Mouse (Mus musculus) cerebellum, adult 2 months (tissue): Measurements from ENCODE around the gene Slc38a8.

Experiments
- CTCF ChIP-seq: fragments of 200-500 bp; IDR thresholded peaks from 2 replicates; pipeline ENCODE4 v1.5.1; 2011; ENCODE audit warnings: low read depth, mild to moderate bottlenecking, control low read depth, low read length, moderate library complexity, borderline replicate concordance; ENCODE audit not compliant: insufficient read depth
- POLR2A ChIP-seq: fragments of 200-500 bp; IDR thresholded peaks from 2 replicates; pipeline ENCODE4 v1.6.1; 2011; ENCODE audit warnings: low read length, control low read depth, borderline replicate concordance; ENCODE audit not compliant: insufficient read depth

GRCm38 (mm10) chr8:119505488-119505887, 4.0 kb upstream of the Slc38a8 start:
- no peak for TF ChIP-seq CTCF
- TF ChIP-seq POLR2A, result no peak
